Mouse (Mus musculus) NIH3T3 (cell line): ENCODE measurements around the gene Sf3a3.
A peak's percentile ranks its signal among the peaks of the same experiment; 100 is the strongest.

Experiments used
- DNase-seq: peaks from one replicate; pipeline ENCODE4 v3.0.0-alpha.2; 2012; ENCODE audit warnings: low read depth

Gene Sf3a3

GRCm38 (mm10) chr4:124738783-124739182, 24.2 kb downstream of the Sf3a3 start:
- no peak for DNase-seq

- peak; percentile 88 for DNase-seq
These were observed 27.1 kb downstream of the Sf3a3 start, which contains the start of gene Inpp5b for GRCm38 (mm10) chr4:124741376-124742343. Inpp5b (plus strand) TSS chr4:124741850.

- no peak for DNase-seq
These were observed 28.3 kb downstream of the Sf3a3 start for GRCm38 (mm10) chr4:124742839-124743238.

GRCm38 (mm10) chr4:124746577-124746976, 32.0 kb downstream of the Sf3a3 start:
- DNase-seq: no peak

GRCm38 (mm10) chr4:124747851-124748250, 33.3 kb downstream of the Sf3a3 start:
- DNase-seq: no peak

GRCm38 (mm10) chr4:124751300-124752250, 37.0 kb downstream of the Sf3a3 start:
- DNase-seq: peak; percentile 99

GRCm38 (mm10) chr4:124752281-124753199, 38.0 kb downstream of the Sf3a3 start:
- peak; percentile 45 for DNase-seq

GRCm38 (mm10) chr4:124755526-124755925, 41.0 kb downstream of the Sf3a3 start:
- no peak for DNase-seq

GRCm38 (mm10) chr4:124759305-124759811, 44.8 kb downstream of the Sf3a3 start:
- no peak for DNase-seq

GRCm38 (mm10) chr4:124761201-124761600, 46.6 kb downstream of the Sf3a3 start:
- DNase-seq: no peak

- no peak for DNase-seq
These were observed 48.4 kb downstream of the Sf3a3 start for GRCm38 (mm10) chr4:124762858-124763452.

GRCm38 (mm10) chr4:124765802-124766565, 51.4 kb downstream of the Sf3a3 start:
- no peak for DNase-seq

GRCm38 (mm10) chr4:124766566-124766940, 52.0 kb downstream of the Sf3a3 start:
- no peak for DNase-seq

GRCm38 (mm10) chr4:124768963-124769591, 54.5 kb downstream of the Sf3a3 start:
- no peak for DNase-seq

GRCm38 (mm10) chr4:124770624-124771023, 56.0 kb downstream of the Sf3a3 start:
- peak; percentile 63 for DNase-seq

- no peak for DNase-seq
These were observed 57.5 kb downstream of the Sf3a3 start for GRCm38 (mm10) chr4:124772125-124772524.

- DNase-seq: no peak
These were observed 58.9 kb downstream of the Sf3a3 start for GRCm38 (mm10) chr4:124773449-124773848.

- no peak for DNase-seq
These were observed 59.4 kb downstream of the Sf3a3 start for GRCm38 (mm10) chr4:124773995-124774394.

GRCm38 (mm10) chr4:124774429-124774828, 59.9 kb downstream of the Sf3a3 start:
- DNase-seq: no peak
